In the genomic region with DNA sequence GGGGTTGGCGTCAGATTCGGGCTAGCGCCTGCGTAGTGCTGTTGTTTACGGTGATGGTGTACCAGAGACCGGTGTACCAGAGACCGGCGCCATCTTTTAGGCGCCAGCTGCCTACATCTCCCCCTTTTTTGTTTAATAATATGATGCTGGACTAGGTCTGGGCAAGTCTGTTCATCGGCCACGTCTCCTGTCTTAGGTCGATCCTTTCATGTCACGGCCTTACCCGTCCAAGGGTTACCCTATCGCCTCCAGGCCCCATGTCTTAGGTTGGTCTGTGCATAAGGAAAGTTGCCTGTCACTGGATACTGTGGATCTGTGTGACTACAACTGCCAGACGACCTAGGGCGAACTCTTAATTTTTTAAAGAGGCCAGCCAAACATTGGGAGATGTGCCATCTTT, we compare ENCODE assay signal across 11 mouse cellular contexts. TPM values are rescaled to one million over a fixed set of nuclear protein-coding genes. Genes with fewer than 3 reads are reported as not detected.
"Had no signal": no experiment of that assay in that cellular context is flagged by ENCODE, and none has a peak within 500 bp of the region (broad histone marks: within the 10 kb centered on the region; RNA-seq: fewer than 3 reads in every experiment).

No protein-coding gene starts in this region.

RNA-seq across cellular contexts. Expression of a gene that starts 2.7 kb away (rescaled TPM):
- polyA plus RNA-seq: neural tube, embryonic 13.5 days; neural tube, embryonic 14.5 days; neural tube, embryonic 15.5 days; small intestine, adult 2 months; spleen, adult 2 months; stomach, embryonic 14.5 days; stomach, embryonic 15.5 days; stomach, embryonic 16.5 days; stomach, postnatal 0 days; testis, adult 2 months; thymus, adult 2 months had no signal

RNA-seq across cellular contexts. Expression of a gene that starts 44.1 kb away (rescaled TPM):
- polyA plus RNA-seq: neural tube, embryonic 14.5 days; spleen, adult 2 months had no signal
